Mouse (Mus musculus) intestine, embryonic 14.5 days (tissue): ENCODE measurements at regions not wholly inside any gene's neighbourhood (a gene's known extent, or its start where the extent isn't known, plus 50 kb on each side); places are given as distances from the start of the nearest gene placed in this dataset.

Experiments
- ATAC-seq: fragments of 200-750 bp; cut with Nextera tagmentation; replicated peaks from 2 replicates; pipeline ENCODE4 v1.8.0; 2017; ENCODE audit warnings: low read depth, moderate number of reproducible peaks, moderate TSS enrichment, moderate library complexity; ENCODE audit not compliant: low FRiP score, low TSS enrichment
- DNase-seq: peaks from one replicate; pipeline ENCODE4 v3.0.0-alpha.2; 2018; ENCODE audit warnings: low spot score
- H3K27ac ChIP-seq: fragments of 300-500 bp; sonication (generic); 2 replicates; pipeline ENCODE4 v1.5.1; 2014; ENCODE audit warnings: low read depth, mild to moderate bottlenecking, control low read depth
- H3K27me3 ChIP-seq: fragments of 300-500 bp; sonication (generic); replicated peaks from 2 replicates; pipeline ENCODE4 v1.6.1; 2014; ENCODE audit warnings: low read length, control low read depth; ENCODE audit not compliant: control insufficient read depth, insufficient read depth
- H3K36me3 ChIP-seq: fragments of 300-500 bp; sonication (generic); 2 replicates; pipeline ENCODE4 v1.6.1; 2014; ENCODE audit warnings: low read length, control low read depth; ENCODE audit not compliant: control insufficient read depth, insufficient read depth
- H3K4me1 ChIP-seq: fragments of 300-500 bp; sonication (generic); replicated peaks from 2 replicates; pipeline ENCODE4 v1.6.1; 2014; ENCODE audit warnings: low read length, control low read depth, mixed read lengths; ENCODE audit not compliant: control insufficient read depth, insufficient read depth
- H3K4me2 ChIP-seq: fragments of 300-500 bp; sonication (generic); 2 replicates; pipeline ENCODE4 v1.6.1; 2014; ENCODE audit warnings: low read length
- H3K4me3 ChIP-seq: fragments of 300-500 bp; sonication (generic); 2 replicates; pipeline ENCODE4 v1.5.1; 2014; ENCODE audit warnings: low read depth, low read length, control low read depth, mixed read lengths
- H3K9ac ChIP-seq: fragments of 300-500 bp; sonication (generic); 2 replicates; pipeline ENCODE4 v1.6.1; 2014; ENCODE audit warnings: mild to moderate bottlenecking, low read length
- H3K9me3 ChIP-seq: fragments of 300-500 bp; sonication (generic); 2 replicates; pipeline ENCODE4 v1.6.1; 2016; ENCODE audit warnings: low read length, control low read depth; ENCODE audit not compliant: control insufficient read depth
- WGBS: fragments of 180-500 bp; shearing (Covaris S2); extraction: QIAGEN DNeasy Blood & Tissue Kit; methylation state at CpG from one replicate; pipeline ENCODE4 v1.1.7; 2014; 5-methylcytosine and 5-hydroxymethylcytosine counted together

GRCm38 (mm10) chr10:122183025-122183424 lies 85.9 kb upstream of the Rxylt1 start:
- no peaks in the 10 kb centered on the region for H3K4me1 ChIP-seq
- WGBS = 21% methylated on average over 4 of the region's 4 CpGs
- ATAC-seq (no peak), DNase-seq (no peak)
- no peak overlapping the region for H3K4me2 ChIP-seq
- no peaks in the 10 kb centered on the region for H3K9me3 ChIP-seq
- H3K9ac ChIP-seq = no peak overlapping the region
- no peaks in the 10 kb centered on the region for H3K27me3 ChIP-seq
- H3K27ac ChIP-seq = no peak overlapping the region
- no peaks in the 10 kb centered on the region for H3K36me3 ChIP-seq
- no peak overlapping the region for H3K4me3 ChIP-seq

GRCm38 (mm10) chr10:122149038-122149437 lies 51.9 kb upstream of the Rxylt1 start:
- H3K4me2 ChIP-seq = no peak overlapping the region

GRCm38 (mm10) chr10:122148609-122149008 lies 51.4 kb upstream of the Rxylt1 start:
- Histone ChIP-seq H3K27me3 (no peaks in the 10 kb centered on the region), H3K27ac (no peak overlapping the region), H3K4me2 (no peak overlapping the region), H3K4me3 (no peak overlapping the region), H3K9ac (no peak overlapping the region), H3K36me3 (no peaks in the 10 kb centered on the region), H3K9me3 (no peaks in the 10 kb centered on the region), H3K4me1 (no peaks in the 10 kb centered on the region)
- DNase-seq = no peak
- WGBS = 88% methylated on average over 4 of the region's 4 CpGs
- ATAC-seq = no peak

More at GRCm38 (mm10) chr10:122149038-122149437, 51.9 kb upstream of the Rxylt1 start:
- no peak overlapping the region for H3K27ac ChIP-seq
- ATAC-seq (no peak), DNase-seq (no peak)
- no peaks in the 10 kb centered on the region for H3K36me3 ChIP-seq
- WGBS = 92% methylated on average over 12 of the region's 12 CpGs
- H3K9me3 ChIP-seq = no peaks in the 10 kb centered on the region
- no peaks in the 10 kb centered on the region for H3K4me1 ChIP-seq
- no peak overlapping the region for H3K4me3 ChIP-seq
- H3K9ac ChIP-seq = no peak overlapping the region
- no peaks in the 10 kb centered on the region for H3K27me3 ChIP-seq
